Mouse (Mus musculus) retina, postnatal 7 days (tissue): ENCODE data around the gene Eif1.
"Not testable (repeated sequence)": the region's sequence is repeated elsewhere in the genome, so short reads cannot be mapped to it uniquely, and the experiment has no call there.

Experiments
- DNase-seq: peaks from one replicate; pipeline ENCODE4 v3.0.0-alpha.2; 2012; ENCODE audit warnings: low read depth, low spot score

Eif1 gene

DNA sequence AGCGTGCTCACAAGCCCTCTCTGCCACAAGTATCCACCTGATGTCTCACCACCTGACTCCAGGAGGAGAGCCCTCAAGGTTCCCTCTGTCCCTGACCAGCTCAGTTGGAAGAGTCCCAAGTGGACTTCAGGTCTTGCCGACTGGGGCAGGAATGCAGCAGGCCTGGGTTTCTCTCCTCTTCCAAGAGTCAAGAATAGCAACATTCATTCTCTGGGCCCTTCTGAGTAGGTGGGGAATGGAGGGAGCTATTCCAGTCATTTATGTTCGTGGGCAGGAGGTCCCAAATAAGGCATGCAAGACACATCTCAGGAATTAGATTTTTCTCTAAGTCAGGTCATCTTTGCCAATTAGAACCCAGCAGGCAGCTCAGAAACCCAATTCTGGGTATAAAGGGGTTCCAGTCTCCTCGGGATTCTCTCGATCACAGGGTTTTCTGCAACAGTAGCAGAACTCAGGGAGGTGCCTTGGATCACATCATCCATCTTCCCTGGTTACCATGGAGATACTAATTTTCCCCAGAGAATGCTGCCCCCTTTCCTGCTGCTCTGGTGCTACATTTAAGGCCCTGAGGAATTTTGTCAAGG is 7.5 kb upstream of the Eif1 start:
- no peak for DNase-seq

DNA sequence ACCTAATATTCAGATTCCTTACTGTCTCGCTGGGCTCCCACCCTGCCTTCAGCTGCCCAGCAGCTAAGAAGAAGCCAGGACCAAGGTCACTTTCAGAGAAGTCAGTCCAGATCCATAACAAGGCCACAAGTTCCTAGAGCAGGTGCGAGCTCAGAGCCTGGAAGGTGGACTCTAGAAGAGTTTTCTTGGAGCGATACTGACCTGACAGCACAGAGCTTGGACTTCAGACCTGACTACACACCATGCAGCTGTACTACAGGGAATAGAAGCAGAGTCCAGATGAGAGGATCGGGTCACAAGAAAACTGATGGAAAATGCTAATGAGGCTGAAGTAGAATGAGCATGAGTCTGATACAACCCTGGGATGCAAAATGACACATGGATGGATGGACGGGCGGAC is 6.3 kb upstream of the Eif1 start:
- DNase-seq, result no peak

DNA sequence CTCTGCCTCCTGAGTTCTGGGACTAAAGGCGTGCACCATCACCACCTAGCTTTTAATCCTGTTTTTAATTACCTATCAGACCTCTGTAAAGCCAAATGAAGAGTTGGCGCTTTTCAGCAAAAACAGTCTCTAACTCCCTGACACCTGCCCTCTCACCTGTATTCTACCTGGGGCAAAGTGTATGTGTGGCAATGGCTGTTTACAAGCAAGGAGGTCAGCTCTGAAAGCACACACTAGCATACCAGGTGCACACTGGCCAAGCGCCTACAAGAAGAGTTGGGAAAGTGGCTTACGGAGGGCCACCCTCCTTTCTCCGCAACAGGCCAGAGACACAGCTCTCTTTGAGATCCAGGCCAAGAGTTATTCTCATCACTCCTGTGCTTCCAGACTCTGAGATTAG is 4.2 kb upstream of the Eif1 start:
- no peak for DNase-seq

DNA sequence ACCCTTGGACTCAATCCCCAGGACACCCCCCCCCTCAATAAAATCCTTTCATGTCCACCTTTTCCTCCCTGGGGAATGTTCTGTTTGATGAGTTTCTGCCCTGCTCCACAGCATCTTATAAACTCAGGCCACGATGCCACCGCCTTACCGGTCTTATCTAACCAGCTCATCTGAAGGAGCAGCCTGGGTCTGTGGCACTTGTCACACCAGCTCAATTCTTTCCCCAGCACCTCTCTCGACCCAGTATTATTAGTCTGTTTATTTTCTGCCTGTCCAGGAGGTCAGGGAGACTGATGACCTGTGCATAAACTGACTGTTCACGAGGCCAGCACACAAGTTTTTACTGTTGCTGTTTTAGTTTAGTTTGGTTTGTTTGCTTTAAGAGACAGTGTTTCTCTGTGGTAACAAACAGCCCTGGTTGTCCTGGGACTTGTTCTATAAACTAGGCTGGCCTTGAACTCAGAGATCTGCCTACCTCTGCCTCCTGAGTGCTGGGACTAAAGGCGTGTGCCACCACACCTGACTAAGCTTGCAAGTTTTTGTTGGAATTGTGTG is 1.8 kb upstream of the Eif1 start:
- no peak for DNase-seq

DNA sequence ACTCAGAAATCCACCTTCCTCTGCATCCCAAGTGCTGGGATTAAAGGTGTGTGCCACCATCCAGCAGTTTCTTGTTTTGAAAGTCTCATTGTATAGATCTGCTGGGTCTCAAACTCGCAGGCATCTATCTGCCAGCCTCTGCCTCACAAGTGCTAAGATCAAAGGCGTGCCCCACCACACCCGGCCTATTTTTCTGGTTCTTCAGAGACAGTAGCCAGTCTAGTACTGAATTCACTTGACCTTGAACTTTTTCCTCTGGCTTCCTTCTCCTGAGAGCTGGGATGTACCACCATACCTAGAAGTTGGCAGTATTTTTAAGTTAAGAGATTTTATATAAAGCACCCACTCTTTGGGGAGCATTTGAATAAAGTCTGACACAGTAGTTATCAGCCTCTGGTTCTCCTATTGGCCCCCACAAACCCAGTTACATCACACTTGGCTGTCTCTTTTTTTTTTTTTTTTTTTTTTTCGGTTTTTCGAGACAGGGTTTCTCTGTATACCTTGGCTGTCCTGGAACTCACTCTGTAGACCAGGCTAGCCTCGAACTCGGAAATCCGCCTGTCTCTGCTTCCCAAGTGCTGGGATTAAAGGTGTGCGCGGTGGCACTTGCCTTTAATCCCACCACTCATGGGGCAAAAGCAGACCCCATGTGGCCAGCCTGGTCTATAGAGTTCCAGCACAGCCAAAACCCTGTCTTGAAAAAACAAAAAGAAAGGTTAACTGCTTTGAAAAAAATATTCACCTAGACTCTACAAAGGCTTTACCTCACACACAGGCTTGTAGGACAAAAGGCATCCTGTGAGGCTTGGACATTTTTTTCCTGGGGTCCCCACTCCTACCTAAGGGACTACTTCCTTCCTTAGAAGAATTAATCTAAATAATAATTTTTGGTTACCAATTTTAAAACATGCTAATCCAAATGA is 895 bp upstream of the Eif1 start:
- no peak for DNase-seq

DNA sequence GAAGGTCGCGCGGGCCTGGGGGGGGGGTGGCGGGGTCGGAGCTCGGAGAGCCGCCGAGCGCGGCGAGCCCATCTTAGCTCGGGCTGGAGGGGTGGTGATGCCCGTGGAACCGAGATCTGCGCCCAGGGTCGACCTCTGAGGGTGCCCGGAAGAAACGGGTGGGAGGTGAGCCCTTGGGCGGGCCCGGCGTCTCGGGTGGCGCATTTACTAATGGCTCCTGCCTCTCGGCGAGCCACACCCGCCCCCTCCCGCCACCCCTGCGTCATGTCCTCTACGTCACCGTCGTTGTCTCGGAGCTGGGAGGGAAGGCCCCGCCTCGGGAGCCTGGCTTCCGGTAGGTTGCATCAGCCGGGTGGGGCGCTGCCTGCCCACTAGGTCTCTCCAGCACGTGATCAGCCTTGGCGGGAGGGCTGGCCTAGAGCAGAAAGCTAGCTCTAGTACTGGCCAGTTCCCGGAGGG is 516 bp downstream of the Eif1 start:
- peak; percentile 94 for DNase-seq

DNA sequence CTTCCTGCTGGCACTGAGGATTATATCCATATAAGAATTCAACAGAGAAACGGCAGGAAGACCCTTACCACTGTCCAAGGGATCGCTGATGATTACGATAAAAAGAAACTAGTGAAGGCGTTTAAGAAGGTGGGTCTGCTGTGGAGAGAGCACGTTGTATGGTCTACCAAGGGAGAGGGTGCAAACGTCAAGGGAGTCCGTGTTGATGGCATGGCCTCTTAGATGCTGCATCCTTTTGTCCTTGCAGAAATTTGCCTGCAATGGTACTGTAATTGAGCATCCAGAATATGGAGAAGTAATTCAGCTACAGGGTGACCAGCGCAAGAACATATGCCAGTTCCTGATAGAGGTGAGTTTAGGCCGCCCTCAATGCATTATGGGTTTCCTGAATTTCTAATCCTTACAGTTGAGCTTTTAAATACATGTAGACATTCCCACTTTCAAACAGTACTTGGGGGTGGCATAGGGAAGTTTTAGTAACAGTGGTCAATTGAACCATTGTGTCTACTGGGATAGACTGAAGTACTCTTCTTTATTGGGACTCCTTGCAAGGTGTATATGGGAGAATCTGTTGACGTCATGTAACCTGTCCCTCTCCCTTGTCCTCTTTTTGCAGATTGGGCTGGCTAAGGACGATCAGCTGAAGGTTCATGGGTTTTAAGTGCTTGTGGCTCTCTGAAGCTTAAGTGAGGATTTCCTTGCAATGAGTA is 1.2 kb downstream of the Eif1 start:
- not testable (repeated sequence) for DNase-seq

DNA sequence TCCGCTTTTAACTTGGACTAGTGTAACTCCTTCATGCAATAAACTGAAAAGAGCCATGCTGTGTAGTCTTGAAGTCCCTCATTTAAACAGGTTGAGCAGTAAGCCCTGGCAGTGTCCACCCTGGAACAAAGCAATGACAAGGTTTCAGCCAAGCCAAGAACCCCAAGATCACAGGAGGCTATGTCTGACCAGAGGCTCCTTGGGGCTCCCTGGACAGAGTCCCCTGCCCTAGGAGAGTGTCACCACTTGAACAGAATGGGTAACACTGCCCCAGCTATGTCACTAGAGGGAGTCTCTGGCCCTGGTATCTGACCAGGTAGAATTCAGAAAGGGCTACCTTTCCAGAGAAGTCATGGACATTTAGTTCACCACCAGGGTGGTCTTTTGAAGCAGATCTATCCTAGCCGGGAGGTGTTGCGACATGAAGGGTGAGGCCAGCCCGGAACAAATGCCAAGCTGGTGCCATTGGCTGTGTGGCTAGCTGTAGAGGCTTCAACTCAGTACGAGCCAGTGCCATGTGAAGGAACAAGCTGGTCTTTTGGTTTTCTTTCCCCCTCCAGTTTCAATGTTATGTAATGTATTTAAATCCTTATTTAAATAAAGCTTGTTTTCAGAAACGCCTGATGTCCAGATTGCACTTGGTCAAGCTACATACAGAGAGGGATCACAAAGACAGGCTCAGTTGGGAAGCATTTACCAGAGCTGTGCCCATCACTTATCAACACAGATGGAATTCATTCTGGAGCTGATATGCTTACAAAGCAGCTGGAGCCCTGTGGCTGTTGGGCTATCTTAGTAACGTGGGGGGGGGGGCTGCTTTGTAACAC is 2.0 kb downstream of the Eif1 start:
- DNase-seq, result not testable (repeated sequence)

DNA sequence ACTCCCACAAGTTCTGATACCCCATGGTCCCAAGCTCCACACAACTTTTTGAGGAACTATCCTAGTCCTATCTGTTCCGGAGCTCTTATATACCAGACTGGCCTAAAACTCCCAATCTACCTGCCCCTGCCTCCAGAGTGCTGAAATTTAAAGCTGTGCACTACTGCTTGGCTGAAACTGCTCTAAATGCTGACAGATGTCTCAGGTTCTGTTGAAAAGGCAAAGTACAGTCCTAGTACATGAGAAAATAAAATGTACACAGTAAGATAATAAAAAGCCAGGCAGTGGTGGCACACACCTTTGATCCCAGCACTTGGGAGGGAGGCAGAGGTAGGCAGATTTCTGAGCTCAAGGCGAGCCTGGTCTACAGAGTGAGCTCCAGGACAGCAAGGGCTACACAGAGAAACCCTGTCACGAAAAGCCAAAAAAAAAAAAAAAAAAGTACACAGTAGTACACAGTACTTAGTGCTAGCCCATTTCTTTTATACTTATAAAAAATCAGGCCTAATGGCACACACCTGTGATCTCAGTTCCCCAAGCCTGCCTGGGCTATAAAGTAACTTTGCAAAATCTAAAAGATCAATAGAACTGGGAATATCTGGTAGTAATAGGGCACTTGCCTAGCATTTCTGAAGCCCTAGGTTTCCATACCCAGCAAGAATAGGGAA is 3.0 kb downstream of the Eif1 start:
- DNase-seq, result no peak

DNA sequence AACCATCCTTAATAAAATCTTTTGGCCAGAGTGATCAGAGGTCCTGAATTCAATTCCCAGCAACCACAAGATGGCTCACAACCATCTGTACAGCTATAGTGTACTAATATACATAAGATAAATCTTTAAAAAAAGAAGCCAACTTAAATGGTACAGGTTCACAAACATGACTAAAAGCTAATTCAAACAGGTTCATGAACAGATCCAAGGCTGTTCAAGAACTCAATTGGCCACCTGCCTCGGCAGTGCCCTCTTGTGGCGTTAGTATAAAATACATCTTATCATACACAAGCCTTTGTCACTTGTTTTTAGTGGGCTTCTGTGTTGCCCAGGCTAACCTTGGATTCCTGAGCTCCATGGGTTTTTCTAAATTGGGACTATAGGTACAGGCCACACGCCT is 3.9 kb downstream of the Eif1 start:
- DNase-seq, result peak; percentile 68

DNA sequence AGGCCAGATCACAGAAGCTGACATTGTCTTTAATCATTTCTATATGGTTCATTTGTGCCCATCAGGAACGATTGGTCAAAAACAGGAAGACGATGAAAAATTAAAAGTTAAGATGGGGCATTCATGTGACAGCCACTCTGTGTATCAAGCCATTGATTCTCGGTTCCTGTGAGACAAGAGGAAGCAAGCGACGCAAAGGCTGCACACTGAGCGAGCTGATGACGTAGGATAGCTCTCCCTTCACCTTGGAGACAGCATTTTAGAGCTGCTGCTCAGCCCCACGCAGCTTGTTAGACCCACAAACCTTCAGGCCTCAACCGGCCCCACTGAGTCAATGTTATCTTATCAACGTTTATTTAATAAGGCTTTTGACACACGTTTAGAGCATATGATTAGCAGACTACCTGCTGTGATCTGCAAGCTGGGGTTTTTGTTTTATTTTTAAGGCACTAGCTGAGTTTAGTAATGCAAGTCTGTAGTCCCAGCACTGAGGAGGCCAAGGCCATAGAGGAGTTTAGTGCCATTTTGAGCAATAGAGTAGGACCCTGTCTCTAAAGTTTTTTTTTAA is 5.5 kb downstream of the Eif1 start:
- DNase-seq, result no peak

DNA sequence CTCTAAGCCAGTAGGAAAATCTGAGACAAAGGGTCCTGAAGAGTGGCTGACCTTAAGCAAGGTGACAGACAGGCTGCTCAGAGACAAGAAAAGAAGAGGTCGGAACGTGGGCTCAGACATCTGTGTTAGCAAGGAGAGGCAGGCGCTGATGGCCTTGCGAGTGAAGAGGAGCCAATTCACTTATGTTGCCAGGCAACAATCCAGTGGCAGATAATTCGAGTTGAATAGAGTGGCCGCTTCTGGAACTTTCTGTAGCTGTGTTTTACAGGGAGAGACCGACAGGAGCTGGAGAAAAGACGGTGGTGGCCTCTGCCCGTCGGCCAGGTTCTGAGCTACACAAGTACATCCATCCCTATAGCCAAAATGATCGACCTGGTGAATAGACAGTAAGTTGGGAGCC is 7.6 kb downstream of the Eif1 start:
- no peak for DNase-seq

DNA sequence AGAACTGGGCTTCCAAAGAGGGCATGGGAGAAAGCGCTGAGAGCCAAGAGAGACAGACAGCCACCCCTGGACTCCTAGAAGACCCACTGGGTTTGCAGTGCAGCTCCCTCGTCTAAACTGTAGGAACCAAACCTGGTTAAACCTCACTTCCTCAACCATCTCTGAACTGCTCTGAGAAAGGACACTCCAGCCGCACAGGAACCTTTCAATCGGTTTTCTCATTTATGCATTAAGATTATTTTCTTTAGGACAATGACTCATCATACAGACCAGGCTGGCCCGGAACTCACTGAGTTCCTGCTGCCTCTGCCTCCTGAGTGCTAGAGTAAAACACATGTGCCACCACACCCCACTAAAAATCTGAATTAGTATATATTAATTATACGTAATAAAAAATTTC is 8.1 kb downstream of the Eif1 start:
- no peak for DNase-seq

DNA sequence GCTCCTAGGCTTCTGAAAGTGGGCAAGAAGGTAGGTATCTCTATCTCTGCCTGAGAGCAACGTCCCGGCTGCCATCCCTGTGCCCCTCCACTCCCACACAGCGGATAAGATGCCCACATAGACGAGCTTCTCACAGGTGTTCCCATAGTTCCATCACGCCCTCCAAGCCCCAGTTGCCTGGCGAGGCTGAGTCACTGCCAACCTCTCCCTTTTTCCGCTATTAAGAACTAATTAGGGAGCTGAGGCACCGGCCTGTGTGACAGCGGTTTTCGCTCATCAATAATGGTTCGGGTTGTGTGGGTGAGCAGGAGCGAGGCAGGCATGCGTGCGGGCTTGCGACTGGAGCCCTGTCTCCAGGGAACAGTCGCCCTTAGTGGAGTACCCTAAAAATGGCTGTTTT is 10.6 kb downstream of the Eif1 start:
- DNase-seq, result no peak

DNA sequence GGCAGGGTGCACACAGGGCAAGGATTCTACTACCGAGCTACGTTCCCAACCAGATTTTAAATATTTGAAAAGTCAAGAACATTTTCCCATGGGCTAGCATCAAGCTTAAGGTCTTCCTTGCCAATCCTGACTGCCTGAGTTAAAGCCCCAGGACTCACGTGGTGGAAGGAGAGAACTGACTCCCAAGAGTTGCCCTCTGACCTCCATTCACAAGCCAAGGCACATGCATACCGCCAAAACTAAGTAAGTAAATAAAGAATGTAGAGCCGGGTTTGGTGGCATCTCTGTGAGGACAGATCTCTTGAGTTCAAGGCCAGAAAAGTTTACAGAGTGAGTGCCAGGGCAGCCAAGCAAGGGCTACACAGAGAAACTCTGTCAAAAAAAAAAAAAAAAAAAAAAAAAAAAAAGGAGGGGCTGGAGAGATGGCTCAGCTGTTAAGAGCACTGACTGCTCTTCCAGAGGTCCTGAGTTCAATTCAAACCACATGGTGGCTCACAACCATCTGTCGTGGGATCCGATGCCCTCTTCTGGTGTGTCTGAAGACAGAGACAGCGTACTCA is 11.2 kb downstream of the Eif1 start:
- DNase-seq, result not testable (repeated sequence)

DNA sequence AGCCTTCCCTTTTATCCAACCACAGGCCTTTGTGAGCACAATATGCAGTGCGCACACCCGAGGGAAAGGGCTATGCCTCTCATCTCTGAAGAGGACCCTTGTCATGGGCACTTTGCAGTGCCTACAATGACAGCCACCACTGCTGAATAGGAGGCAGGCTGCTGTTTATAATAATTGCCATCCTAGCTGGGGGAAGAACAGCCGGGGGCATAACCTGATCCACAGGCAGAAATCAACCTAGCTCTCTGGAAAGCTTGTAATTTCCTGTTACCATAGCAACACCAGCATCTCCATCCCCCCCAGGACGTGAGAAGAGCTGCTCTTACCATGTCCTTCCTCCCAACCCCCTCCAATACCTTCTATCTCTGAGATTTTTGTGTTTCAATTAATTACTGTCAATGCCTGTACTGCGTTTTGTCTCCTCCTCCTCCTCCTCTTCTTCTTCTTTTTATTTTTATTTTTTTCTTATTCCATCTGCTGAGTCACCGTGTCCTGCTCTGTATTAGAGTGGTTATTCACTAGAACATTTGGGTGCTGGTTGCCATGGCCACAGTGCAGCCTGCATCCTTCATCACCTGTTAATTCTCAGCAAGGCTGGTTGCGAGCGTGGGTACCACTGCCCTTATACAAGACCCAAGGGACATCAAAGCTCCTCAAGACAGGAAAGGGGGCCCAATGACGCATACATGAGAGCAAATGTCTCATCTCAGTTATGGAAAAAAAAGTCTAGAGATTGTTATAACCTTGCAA is 13.3 kb downstream of the Eif1 start:
- no peak for DNase-seq

DNA sequence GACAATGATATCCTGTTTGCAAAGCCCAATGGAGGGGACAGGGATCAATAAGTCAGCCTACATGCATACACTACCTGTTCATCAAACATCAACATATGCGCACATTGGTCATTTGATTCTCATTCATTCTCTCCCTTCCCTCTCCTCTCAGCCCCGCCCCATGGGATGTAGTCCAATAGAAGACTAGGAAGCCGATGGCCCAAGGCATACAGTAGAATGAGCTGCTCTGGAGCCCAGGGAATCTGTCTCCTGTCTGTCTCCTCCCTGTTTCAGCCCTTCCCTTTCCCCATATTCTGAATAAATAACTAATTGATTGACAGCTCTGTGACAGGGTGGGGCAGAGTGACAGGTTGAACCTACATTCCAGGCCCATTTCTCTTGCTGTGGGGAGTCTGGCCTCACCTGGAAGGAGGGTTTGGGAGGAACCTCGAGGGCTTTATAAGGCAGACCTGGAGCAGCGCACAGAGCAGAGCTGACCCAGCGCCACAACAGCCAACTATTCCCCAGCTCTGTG is 14.3 kb downstream of the Eif1 start, which contains the start of gene Gast:
TSS of gene Gast (plus strand) at position 464 of the 514 bp plus-strand sequence.
- no peak for DNase-seq

DNA sequence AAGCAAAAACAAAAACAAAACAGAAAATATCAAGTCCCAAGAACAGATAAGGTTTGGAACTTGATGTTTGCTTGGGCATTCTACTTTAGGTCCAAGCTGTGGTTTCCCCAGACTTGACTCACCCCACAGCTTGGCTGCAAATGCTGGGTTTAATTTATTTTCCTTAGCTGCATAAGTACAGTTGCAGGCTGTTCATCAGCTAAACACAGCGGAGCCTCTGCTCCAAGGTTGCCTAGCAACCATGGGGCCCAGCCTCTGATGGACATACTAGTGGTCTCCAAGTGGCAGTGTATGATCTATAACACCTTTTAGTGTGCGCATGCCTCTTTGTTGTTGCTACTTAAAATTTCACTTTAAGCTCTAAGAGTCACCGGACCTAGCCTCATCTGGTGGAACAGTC is 16.0 kb downstream of the Eif1 start:
- no peak for DNase-seq

DNA sequence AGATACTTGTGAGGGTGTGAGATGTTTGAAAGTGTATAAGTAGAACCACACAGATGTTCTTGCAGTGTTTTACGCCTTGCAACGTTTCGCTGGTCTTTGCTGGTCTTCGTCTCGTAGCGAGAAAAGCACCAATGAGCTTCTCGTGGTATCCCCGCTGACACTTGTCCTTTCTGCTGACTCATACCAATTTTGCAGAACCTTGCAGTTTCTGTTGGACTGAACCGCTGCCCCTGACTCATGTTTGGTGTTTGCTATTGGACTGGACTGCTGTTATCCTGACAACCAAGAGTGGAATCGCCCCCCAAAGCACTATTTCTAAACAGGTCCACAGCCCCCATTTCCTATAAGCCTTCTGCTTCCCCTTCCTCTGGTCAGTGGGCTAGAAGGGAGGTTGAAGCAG is 24.6 kb downstream of the Eif1 start:
- DNase-seq, result no peak
